Mouse (Mus musculus): ENCODE measurements around the gene Pum3.

Gene Pum3

GRCm38 (mm10) chr19:27429745-27430251, at the start of gene Pum3:
Pum3 (minus strand) TSS chr19:27429825.
- DNase-seq (ENCODE audit: low spot score in 2 of 2): peak; percentile 85 to 94

DNA sequence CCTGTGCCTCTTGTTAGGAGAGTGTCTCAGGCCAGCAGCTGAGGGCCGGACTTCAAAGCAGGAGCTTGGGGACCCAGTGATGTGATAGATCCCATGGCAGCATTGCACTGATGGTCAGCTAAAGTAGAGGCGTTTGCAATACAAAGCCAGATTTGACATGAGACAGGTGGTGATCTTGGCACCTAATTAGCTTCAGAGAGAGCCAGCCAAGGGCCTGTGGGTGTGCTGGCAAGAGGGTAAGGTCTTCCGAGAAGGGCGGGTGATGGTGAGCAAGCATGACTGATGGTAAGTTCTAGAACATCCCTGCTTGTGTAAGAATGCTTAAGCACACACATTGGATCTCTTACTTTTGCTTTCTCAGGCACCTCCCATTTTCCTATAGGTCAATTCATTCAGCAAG, 37.1 kb upstream of the Pum3 start:
- DNase-seq (ENCODE audit: low spot score in 2 of 2): no peak

DNA sequence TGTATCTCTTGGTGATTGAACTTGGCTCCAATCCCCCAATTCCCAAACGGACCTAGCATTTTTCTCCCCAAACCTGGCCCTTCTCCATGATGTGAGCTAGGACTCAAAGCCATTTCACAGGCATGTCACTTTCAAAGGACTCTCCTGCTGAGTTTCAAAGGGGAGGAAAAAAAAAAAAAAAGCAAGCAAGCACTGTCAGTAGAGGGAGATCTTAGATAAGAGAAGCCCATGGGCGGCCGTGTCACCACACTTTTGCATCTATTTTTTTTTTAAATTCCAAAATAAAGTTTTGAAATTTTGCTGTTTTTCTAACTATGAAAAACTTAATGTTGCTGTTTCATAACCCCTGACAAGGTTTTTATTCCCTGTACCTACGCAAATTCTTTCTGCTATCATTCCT, 33.0 kb upstream of the Pum3 start:
- no peak for DNase-seq (ENCODE audit: low spot score in 2 of 2)

DNA sequence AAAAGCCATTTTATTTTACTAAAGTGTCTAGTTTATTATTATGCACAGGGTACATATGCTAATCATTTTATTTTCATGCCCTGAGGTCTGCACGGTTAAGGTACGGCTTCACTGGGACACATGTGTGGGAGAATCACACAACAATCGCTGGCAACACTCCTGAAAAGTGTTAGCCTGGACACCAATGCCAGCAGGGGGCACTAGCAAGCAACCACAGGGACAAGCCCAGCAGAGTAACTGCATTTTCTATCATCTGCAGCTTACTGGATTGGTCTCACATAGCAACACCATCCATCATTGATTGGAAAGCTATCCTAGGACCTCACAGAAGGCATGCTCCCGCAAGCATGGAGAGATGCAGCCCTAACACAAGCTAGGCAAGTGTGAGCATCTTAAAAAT, 20.8 kb upstream of the Pum3 start:
- DNase-seq (ENCODE audit: low spot score in 2 of 2): peak in 1 of 2 experiments; percentile 64

DNA sequence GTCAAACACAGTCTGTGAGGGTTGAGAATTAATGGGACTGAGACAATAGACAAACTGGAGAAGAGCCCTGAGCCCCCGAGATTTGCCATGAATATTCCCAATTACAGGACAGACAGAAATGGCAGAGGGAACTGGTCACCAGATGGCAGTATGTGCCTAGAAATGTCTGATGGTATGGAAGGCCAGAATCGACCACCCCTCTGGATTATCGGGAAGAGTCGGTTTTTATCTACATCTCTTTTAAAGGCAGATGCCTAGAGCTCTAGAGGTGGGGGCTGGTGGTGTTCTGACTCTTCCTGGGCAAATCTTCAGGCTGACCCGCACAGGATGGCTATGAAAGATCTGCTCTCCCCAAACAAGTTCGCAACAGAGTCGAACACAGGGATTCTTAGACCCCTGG, 17.9 kb upstream of the Pum3 start:
- DNase-seq (ENCODE audit: low spot score in 2 of 2): no peak

- no peak for DNase-seq (ENCODE audit: low spot score in 2 of 2)
Observed at GRCm38 (mm10) chr19:27441106-27441505, 11.5 kb upstream of the Pum3 start.

GRCm38 (mm10) chr19:27437982-27438652, 8.5 kb upstream of the Pum3 start:
- DNase-seq (ENCODE audit: low spot score in 2 of 2): no peak

GRCm38 (mm10) chr19:27430406-27430805, 781 bp upstream of the Pum3 start:
- peak; percentile 14 to 21 for DNase-seq (ENCODE audit: low spot score in 2 of 2)

- DNase-seq (ENCODE audit: low spot score in 2 of 2): no peak
Observed at GRCm38 (mm10) chr19:27429281-27429680, 344 bp downstream of the Pum3 start.

- DNase-seq (ENCODE audit: low spot score in 2 of 2): no peak
Observed at GRCm38 (mm10) chr19:27427865-27428264, 1.8 kb downstream of the Pum3 start.

DNA sequence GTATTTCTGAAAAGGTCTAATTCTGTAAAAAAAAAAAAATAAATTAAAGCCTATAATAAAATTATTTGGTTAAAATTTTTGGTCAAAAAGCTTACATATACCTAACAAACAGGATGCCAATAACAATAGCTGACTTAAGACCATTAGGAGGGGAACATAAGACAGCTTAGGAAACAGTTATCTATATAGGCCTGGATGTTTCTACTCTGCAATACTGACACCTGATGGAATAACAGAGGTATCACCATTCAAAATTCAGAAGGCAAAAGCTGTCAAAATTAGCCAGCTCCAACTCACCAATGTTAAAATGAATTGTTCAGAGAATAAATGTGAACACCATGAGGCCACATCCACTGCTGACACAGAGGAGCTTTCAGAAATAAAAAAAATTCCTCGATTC, 3.2 kb downstream of the Pum3 start:
- no peak for DNase-seq (ENCODE audit: low spot score in 2 of 2)

- peak; percentile 18 to 54 for DNase-seq (ENCODE audit: low spot score in 2 of 2)
Observed at GRCm38 (mm10) chr19:27425656-27426055, 4.0 kb downstream of the Pum3 start.

GRCm38 (mm10) chr19:27417375-27417774, 12.2 kb downstream of the Pum3 start:
- DNase-seq (ENCODE audit: low spot score in 2 of 2): no peak

DNA sequence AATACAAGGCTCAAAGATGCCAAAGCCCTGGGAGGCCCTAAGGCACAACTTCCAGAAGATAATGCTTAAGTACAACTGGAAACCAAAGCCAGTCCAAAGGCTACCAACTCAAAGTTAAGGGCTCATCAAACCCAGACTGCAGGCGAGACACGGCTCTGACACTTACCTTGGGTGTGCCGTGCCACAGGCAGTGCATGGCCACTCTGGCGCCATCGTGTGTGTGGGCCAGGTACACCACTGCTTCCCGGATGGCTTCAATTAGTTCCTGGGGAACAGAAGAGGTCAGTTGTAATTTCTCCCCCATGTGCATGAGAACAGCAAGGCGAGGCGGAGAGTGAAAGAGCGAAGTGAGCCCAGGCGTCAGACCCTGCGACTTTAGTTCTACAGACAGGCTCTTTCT, 13.1 kb downstream of the Pum3 start:
- DNase-seq (ENCODE audit: low spot score in 2 of 2): peak in 1 of 2 experiments; percentile 46

DNA sequence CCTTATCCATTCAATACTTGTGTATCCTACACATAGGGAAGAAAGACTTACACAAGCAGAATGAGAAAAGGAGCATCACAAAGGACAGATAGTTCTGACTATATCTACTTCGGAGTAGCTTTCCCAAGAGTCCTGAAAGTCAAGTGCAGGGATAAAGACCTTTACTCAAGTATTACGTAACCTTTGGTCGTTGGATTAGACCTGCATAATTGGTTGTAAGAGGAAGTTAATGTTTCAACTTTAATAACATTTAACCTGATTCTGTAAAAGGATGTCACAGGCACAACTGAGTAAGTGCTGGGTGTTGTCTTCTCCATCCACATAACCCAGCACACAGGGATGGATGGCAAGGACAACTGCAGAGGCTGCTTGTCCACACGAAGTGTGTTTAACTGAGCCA, 18.3 kb downstream of the Pum3 start:
- DNase-seq (ENCODE audit: low spot score in 2 of 2): no peak

- DNase-seq (ENCODE audit: low spot score in 2 of 2): no peak
Observed at GRCm38 (mm10) chr19:27410751-27411150, 18.9 kb downstream of the Pum3 start.

- no peak for DNase-seq (ENCODE audit: low spot score in 2 of 2)
Observed at GRCm38 (mm10) chr19:27409782-27410181, 19.8 kb downstream of the Pum3 start.

- no peak for DNase-seq (ENCODE audit: low spot score in 2 of 2)
Observed at GRCm38 (mm10) chr19:27409196-27409595, 20.4 kb downstream of the Pum3 start.

GRCm38 (mm10) chr19:27397797-27398196, 31.8 kb downstream of the Pum3 start:
- DNase-seq (ENCODE audit: low spot score in 2 of 2): no peak

DNA sequence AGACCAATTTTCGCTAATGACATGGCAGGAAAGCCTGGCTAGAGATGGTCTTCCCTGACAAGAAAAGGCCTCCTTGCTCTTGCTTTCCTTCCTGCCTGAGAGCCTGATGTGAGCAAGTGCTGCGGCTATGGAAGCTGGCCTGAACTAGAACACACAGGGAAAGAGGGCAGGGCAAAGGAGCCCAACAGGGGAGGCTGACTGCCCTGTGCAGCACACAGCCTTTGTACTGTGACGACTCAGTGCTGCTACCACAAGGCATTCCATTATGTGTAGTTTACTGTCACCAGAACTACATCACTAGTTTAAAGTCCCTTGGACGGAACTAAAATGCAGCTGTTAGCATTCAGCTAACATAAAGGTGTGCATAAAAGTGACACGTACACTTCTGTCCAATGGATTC, 32.4 kb downstream of the Pum3 start:
- DNase-seq (ENCODE audit: low spot score in 2 of 2): no peak

- DNase-seq (ENCODE audit: low spot score in 2 of 2): no peak
Observed at GRCm38 (mm10) chr19:27396719-27397118, 32.9 kb downstream of the Pum3 start.

GRCm38 (mm10) chr19:27395936-27396335, 33.7 kb downstream of the Pum3 start:
- DNase-seq (ENCODE audit: low spot score in 2 of 2): no peak

- DNase-seq (ENCODE audit: low spot score in 2 of 2): peak in 1 of 2 experiments; percentile 15
Observed at GRCm38 (mm10) chr19:27395481-27395880, 34.1 kb downstream of the Pum3 start.

All from spleen, postnatal 10 days (tissue).